Mouse (Mus musculus) cerebellum, adult 2 months (tissue): ENCODE measurements around the gene 5730522E02Rik.

Experiments
- CTCF ChIP-seq: fragments of 200-500 bp; IDR thresholded peaks from 2 replicates; pipeline ENCODE4 v1.5.1; 2011; ENCODE audit warnings: low read depth, mild to moderate bottlenecking, control low read depth, low read length, moderate library complexity, borderline replicate concordance; ENCODE audit not compliant: insufficient read depth
- POLR2A ChIP-seq: fragments of 200-500 bp; IDR thresholded peaks from 2 replicates; pipeline ENCODE4 v1.6.1; 2011; ENCODE audit warnings: low read length, control low read depth, borderline replicate concordance; ENCODE audit not compliant: insufficient read depth

DNA sequence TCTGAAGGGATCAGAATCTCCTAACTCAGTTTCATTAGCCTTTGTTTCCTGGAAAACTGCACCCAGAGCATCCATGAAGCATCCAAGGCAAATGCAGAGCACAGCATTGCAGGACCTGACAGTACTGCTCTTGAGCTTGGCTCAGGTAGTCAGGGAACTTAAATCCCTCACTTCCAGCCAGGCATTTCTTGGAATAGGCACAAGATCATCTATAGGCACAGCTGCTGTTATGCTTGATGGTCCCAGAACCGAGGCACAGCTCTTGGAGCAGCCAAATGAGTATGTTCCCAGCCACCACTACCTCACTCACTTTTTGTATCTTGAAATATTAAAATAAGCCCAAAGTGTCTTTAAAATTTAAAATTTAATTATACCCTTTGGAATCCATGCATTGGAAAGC, 19.3 kb upstream of the 5730522E02Rik start:
- TF ChIP-seq CTCF (no peak), POLR2A (no peak)
